Mouse (Mus musculus) heart, embryonic 10.5 days (tissue): ENCODE measurements around the gene Max. TPM values are rescaled to one million over a fixed set of nuclear protein-coding genes. Genes with fewer than 3 reads are reported as not detected.
A peak's percentile ranks its signal among the peaks of the same experiment; 100 is the strongest.

Source experiments
- DNase-seq: peaks from one replicate; pipeline ENCODE4 v3.0.0-alpha.2; 2017; ENCODE audit warnings: low spot score
- H3K27ac ChIP-seq: fragments of 300-500 bp; sonication (generic); 2 replicates; pipeline ENCODE4 v1.5.1; 2016; ENCODE audit warnings: mild to moderate bottlenecking
- H3K27me3 ChIP-seq: fragments of 300-500 bp; sonication (generic); 2 replicates; pipeline ENCODE4 v1.6.1; 2016; ENCODE audit warnings: mild to moderate bottlenecking; ENCODE audit not compliant: poor library complexity, insufficient read depth, severe bottlenecking
- H3K36me3 ChIP-seq: fragments of 300-500 bp; sonication (generic); 2 replicates; pipeline ENCODE4 v1.6.1; 2016; ENCODE audit warnings: mild to moderate bottlenecking, moderate library complexity
- H3K4me1 ChIP-seq: fragments of 300-500 bp; sonication (generic); 2 replicates; pipeline ENCODE4 v1.6.1; 2016; ENCODE audit warnings: mild to moderate bottlenecking
- H3K4me3 ChIP-seq: fragments of 300-500 bp; sonication (generic); 2 replicates; pipeline ENCODE4 v1.5.1; 2016; ENCODE audit warnings: mild to moderate bottlenecking, moderate library complexity
- H3K9me3 ChIP-seq: fragments of 300-500 bp; sonication (generic); 2 replicates; pipeline ENCODE4 v1.6.1; 2016; ENCODE audit warnings: mild to moderate bottlenecking, moderate library complexity
- WGBS: fragments of 180-500 bp; shearing (Covaris S2); methylation state at CpG from one replicate; pipeline ENCODE4 v1.1.7; 2016; 5-methylcytosine and 5-hydroxymethylcytosine counted together
- polyA plus RNA-seq: library from polyadenylated mRNA; unstranded; fragments of >200 nt; fragmentation: Nextera tagmentation; extraction: Ambion mirVana; gene quantifications from 2 replicates; pipeline ENCODE4 v1.2.1, GENCODE M21; 2016

Max gene
- polyA plus RNA-seq, 1 experiment from 2014 or later = 12.9 TPM

GRCm38 (mm10) chr12:76948185-76948584 lies 13.8 kb downstream of the Max start:
- DNase-seq = no peak
- 89% methylated on average over 2 of the region's 2 CpGs for WGBS
- Histone ChIP-seq H3K4me3 (no peak overlapping the region), H3K27me3 (no peaks in the 10 kb centered on the region), H3K27ac (no peak overlapping the region), H3K4me1 (peaks cover 9% of the 10 kb centered on the region; the same call in 1 of the 2 replicates), H3K9me3 (no peaks in the 10 kb centered on the region), H3K36me3 (peaks cover 90% of the 10 kb centered on the region)

DNA sequence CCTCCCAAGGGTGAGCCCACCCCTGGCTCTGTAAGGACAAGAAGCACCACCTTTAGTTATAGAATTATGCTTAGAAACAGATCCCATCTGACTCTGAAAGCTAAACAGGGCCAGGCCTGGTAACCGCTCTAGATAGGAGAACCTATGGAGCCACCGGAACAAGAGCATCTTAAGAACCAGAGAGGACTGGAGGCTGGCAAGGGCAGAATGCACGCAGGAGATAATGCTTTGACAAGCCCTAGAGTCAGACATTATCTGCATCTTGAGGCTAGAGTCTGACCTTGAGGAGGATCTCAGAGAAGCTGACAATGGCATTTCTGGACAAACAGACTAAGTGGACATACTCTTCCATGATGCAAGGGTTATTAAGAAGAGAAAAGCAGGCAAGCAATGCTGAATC lies 14.5 kb downstream of the Max start:
- peaks cover 90% of the 10 kb centered on the region for H3K36me3 ChIP-seq

DNA sequence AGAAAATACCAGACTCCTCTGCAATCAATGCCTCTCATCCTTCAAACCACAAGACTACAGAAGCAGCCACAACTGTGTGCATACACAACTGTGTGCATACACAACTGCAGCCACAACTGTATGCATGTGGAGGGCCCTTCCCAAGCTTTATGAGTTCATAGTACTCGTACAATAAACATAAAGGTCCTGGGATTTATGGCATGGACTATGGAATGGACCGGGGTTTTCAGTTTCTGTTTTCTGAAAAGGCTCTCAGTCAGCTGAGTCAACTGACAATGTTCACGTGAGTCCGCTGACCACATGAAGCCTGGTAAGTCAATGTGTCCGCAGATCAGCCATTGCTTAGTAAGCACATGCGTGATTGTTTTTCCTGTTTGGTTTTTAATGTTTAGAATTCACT lies 18.5 kb downstream of the Max start:
- H3K36me3 ChIP-seq = peaks cover 93% of the 10 kb centered on the region
- 92% methylated on average over 6 of the region's 6 CpGs for WGBS

More for the DNA sequence above, 14.5 kb downstream of the Max start:
- Histone ChIP-seq H3K27me3 (no peaks in the 10 kb centered on the region), H3K4me1 (peaks cover 11% of the 10 kb centered on the region; the same call in 1 of the 2 replicates), H3K4me3 (no peak overlapping the region), H3K27ac (no peak overlapping the region), H3K9me3 (no peaks in the 10 kb centered on the region)
- DNase-seq = no peak
- 84% methylated on average over 3 of the region's 3 CpGs for WGBS

DNA sequence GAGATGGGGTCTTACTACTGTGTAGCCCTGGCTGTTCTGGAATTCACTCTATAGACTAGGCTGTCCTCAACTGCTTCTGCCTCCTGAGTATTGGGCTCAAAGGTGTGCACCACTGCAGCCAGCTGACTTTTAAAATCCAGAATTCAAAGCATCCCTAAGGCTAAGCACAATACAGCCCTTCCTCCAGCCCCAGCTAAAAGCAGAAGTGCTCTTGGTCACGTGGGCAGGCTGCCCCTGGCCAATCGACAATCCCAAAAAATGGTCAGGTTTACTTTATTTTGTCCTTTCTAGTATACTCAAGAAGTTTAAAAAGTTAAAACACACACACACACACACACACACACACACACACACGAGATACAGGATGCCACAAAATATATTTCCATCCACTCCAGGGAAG lies 19.0 kb downstream of the Max start:
- peaks cover 15% of the 10 kb centered on the region for H3K4me1 ChIP-seq

More for the DNA sequence above, 18.5 kb downstream of the Max start:
- H3K27ac ChIP-seq = no peak overlapping the region
- H3K4me3 ChIP-seq = no peak overlapping the region
- H3K27me3 ChIP-seq = no peaks in the 10 kb centered on the region
- H3K9me3 ChIP-seq = no peaks in the 10 kb centered on the region
- no peak for DNase-seq
- peaks cover 16% of the 10 kb centered on the region for H3K4me1 ChIP-seq

GRCm38 (mm10) chr12:76942476-76942875 lies 19.5 kb downstream of the Max start:
- no peak for DNase-seq
- H3K27me3 ChIP-seq = no peaks in the 10 kb centered on the region
- H3K9me3 ChIP-seq = no peaks in the 10 kb centered on the region
- 80% methylated on average over 2 of the region's 2 CpGs for WGBS
- no peak overlapping the region for H3K4me3 ChIP-seq
- H3K36me3 ChIP-seq = peaks cover 94% of the 10 kb centered on the region
- no peak overlapping the region for H3K27ac ChIP-seq
- peaks cover 15% of the 10 kb centered on the region for H3K4me1 ChIP-seq

More for the DNA sequence above, 19.0 kb downstream of the Max start:
- Histone ChIP-seq H3K27ac (no peak overlapping the region), H3K9me3 (no peaks in the 10 kb centered on the region), H3K27me3 (no peaks in the 10 kb centered on the region), H3K4me3 (no peak overlapping the region), H3K36me3 (peaks cover 94% of the 10 kb centered on the region)
- 81% methylated on average over 3 of the region's 3 CpGs for WGBS
- no peak for DNase-seq

- no peak overlapping the region for H3K4me3 ChIP-seq
- H3K27ac ChIP-seq = no peak overlapping the region
- no peaks in the 10 kb centered on the region for H3K9me3 ChIP-seq
- H3K4me1 ChIP-seq = peaks cover 15% of the 10 kb centered on the region
- WGBS = 25% methylated on average over 2 of the region's 2 CpGs
- H3K27me3 ChIP-seq = no peaks in the 10 kb centered on the region
- peaks cover 97% of the 10 kb centered on the region for H3K36me3 ChIP-seq
- no peak for DNase-seq
Observed at GRCm38 (mm10) chr12:76941524-76941923, 20.5 kb downstream of the Max start.

GRCm38 (mm10) chr12:76938013-76938412 lies 24.0 kb downstream of the Max start:
- Histone ChIP-seq H3K27ac (no peak overlapping the region), H3K27me3 (no peaks in the 10 kb centered on the region), H3K4me1 (peaks cover 15% of the 10 kb centered on the region), H3K9me3 (no peaks in the 10 kb centered on the region), H3K4me3 (no peak overlapping the region), H3K36me3 (peaks cover 83% of the 10 kb centered on the region)
- WGBS = 91% methylated on average over 6 of the region's 6 CpGs
- DNase-seq = no peak

DNA sequence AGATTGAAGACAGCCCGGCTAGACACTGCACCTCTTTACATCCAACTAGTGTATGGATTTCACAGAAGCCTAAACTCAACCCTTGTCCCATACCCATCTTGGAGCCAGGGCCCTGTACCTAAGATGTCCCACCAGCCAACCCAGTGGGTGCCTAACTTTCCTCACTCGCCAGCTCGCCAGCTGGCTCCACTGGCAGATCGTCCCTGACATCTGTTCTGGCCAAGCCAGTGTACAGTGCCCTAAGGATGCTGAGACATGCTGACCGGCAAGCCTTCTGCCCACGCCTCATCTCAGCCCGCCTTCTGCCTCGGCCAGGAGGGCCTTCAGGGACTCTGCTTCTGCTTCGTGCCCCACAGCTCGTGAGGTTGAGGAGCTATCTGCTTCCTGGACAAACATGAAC lies 25.8 kb downstream of the Max start:
- no peaks in the 10 kb centered on the region for H3K9me3 ChIP-seq
- no peak overlapping the region for H3K4me3 ChIP-seq
- H3K36me3 ChIP-seq = peaks cover 67% of the 10 kb centered on the region
- no peaks in the 10 kb centered on the region for H3K27me3 ChIP-seq
- WGBS = 90% methylated on average over 10 of the region's 10 CpGs
- DNase-seq = no peak
- H3K4me1 ChIP-seq = peaks cover 8% of the 10 kb centered on the region; the same call in 1 of the 2 replicates
- no peak overlapping the region for H3K27ac ChIP-seq

GRCm38 (mm10) chr12:76934438-76934837 lies 27.6 kb downstream of the Max start:
- Histone ChIP-seq H3K36me3 (peaks cover 50% of the 10 kb centered on the region), H3K4me1 (peaks cover 16% of the 10 kb centered on the region), H3K4me3 (no peak overlapping the region), H3K9me3 (no peaks in the 10 kb centered on the region), H3K27me3 (no peaks in the 10 kb centered on the region), H3K27ac (no peak overlapping the region)
- DNase-seq = no peak
- WGBS = 86% methylated on average over 3 of the region's 3 CpGs

DNA sequence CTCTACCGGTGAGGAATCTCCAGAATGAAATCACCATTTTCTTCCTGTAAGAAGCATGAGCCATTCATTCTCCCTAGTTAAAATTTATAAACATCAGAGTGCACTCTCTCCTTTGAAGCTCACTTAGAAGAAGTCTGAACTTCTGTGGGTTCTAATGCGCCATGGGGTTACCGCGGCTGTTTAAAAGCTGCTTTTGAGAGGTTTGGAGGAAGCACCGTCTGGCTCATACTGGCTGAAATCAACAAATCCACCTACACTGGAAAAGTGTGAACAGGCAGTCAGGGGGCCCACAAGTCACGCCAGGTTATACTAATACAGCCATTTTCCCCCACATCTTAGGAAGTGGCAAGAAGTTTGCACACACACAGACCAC lies 29.3 kb downstream of the Max start:
- H3K36me3 ChIP-seq = peaks cover 32% of the 10 kb centered on the region
- DNase-seq = no peak
- no peaks in the 10 kb centered on the region for H3K9me3 ChIP-seq
- H3K27me3 ChIP-seq = no peaks in the 10 kb centered on the region
- H3K27ac ChIP-seq = no peak overlapping the region
- H3K4me3 ChIP-seq = no peak overlapping the region
- WGBS = 72% methylated on average over 6 of the region's 6 CpGs
- peaks cover 16% of the 10 kb centered on the region for H3K4me1 ChIP-seq

- H3K4me3 ChIP-seq = no peak overlapping the region
- WGBS = 63% methylated on average over 14 of the region's 14 CpGs
Observed at GRCm38 (mm10) chr12:76931739-76932687, 30.0 kb downstream of the Max start.

GRCm38 (mm10) chr12:76930177-76930576 lies 31.8 kb downstream of the Max start:
- Histone ChIP-seq H3K27ac (no peak overlapping the region), H3K4me1 (peaks cover 29% of the 10 kb centered on the region), H3K4me3 (no peak overlapping the region), H3K36me3 (peaks cover 12% of the 10 kb centered on the region), H3K9me3 (no peaks in the 10 kb centered on the region), H3K27me3 (no peaks in the 10 kb centered on the region)
- no peak for DNase-seq
- 34% methylated on average over 6 of the region's 6 CpGs for WGBS

More at GRCm38 (mm10) chr12:76931739-76932687, 30.0 kb downstream of the Max start:
- Histone ChIP-seq H3K36me3 (peaks cover 26% of the 10 kb centered on the region), H3K4me1 (peaks cover 23% of the 10 kb centered on the region), H3K9me3 (no peaks in the 10 kb centered on the region), H3K27me3 (no peaks in the 10 kb centered on the region), H3K27ac (no peak overlapping the region)
- no peak for DNase-seq

- H3K27me3 ChIP-seq = no peaks in the 10 kb centered on the region
- no peak for DNase-seq
- 64% methylated on average over 10 of the region's 10 CpGs for WGBS
- H3K27ac ChIP-seq = peak overlapping the region; percentile 29; the same call in 1 of the 2 replicates
- H3K4me3 ChIP-seq = no peak overlapping the region
- no peaks in the 10 kb centered on the region for H3K9me3 ChIP-seq
- H3K36me3 ChIP-seq = no peaks in the 10 kb centered on the region; the same call in 1 of the 2 replicates
- peaks cover 27% of the 10 kb centered on the region for H3K4me1 ChIP-seq
Observed at GRCm38 (mm10) chr12:76927539-76927938, 34.5 kb downstream of the Max start.
